Mouse (Mus musculus) layer of hippocampus, adult 8-10 months (tissue): ENCODE results near the gene Vmn1r74. TPM values are rescaled to one million over a fixed set of nuclear protein-coding genes. Genes with fewer than 3 reads are reported as not detected.
"Not testable (repeated sequence)": the region's sequence is repeated elsewhere in the genome, so short reads cannot be mapped to it uniquely, and the experiment has no call there.

Source experiments
- DNase-seq, 2 experiments: peaks; one replicate each; pipeline ENCODE4 v3.0.0; 2022; ENCODE audit warnings: low spot score in 2 of 2
- total RNA-seq, 4 experiments: library from RNA; stranded (reverse); gene quantifications; 2 replicates each; pipeline ENCODE4 v1.2.4; 2022

Vmn1r74 gene
- total RNA-seq: not detected

DNA sequence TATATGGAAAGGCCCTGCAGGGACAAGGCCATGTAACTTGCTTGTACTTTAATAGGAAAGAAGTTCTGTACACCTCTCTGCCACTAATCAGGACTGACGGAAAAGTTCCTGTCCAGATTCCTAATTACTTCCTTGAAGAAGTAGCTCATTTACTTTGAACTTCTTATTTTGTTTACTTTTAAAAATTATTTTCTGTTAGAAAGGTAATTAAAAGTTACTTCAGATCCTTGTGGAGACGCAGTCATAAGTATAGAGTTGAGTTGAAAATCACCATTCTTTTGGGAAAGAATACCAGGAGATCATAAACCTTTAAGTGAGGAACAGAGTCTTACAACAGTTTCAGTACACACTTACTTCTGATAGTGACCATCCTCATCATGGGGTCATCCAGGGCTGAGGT is at the start of gene Vmn1r74:
Vmn1r74 (plus strand) TSS at position 301 of the 400 bp plus-strand sequence.
- no peak for DNase-seq

DNA sequence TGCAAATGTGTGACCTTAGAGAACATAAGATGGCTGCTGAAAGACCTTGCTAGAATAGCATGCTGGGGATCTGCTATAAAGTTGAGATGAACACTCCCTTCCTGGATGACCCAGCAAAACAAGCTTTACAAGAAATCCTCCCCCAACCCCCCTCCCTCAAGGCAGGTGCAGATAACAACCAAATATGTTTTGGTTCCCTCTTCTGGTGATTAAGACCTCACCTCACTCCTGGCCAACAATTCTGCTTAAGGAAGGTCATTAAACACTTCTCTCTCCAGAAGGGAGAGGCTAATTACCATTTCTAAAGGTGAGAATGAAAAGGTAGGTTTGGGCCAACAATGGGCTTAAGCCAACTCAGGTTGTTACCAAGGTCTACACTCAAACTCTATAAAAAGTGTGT is 20.0 kb upstream of the Vmn1r74 start:
- DNase-seq: no peak

DNA sequence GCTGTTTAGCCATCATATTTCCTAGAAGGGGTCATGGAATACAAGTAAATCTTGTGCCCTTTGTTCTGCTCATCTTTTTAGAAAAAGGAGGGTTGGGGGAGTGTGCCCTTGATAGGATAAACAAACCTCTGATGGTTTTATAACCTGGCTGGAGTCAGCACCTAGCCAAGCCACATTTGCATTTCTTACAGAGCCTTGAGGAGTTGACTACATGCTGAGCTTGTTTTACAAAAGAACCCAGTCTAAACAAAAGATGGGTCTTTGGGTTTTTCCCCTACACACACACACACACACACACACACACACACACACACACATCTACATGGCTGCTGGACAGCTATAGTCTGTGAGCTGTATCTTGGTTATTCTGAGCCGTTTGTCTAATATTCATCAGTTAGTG is 11.6 kb upstream of the Vmn1r74 start:
- no peak for DNase-seq

DNA sequence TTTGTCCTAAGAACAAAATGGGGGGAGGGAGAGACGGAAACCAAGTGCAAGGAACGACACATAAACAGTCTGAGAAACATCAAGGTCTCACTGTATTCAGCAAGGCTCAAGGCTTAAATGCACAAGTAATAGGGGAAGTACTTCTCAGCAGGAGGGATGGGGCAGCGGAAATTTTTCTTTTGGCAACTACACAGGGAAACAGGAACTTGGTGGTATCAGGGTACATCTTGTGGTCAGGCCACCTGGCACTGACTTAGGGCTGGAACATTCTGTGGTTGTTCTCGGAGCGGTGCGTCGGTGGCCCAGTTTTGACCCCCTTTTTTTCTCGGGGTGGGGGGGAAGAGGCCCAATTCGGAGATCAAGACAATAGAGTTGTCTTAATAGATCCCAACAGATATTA is 10.5 kb upstream of the Vmn1r74 start:
- not testable (repeated sequence) for DNase-seq

DNA sequence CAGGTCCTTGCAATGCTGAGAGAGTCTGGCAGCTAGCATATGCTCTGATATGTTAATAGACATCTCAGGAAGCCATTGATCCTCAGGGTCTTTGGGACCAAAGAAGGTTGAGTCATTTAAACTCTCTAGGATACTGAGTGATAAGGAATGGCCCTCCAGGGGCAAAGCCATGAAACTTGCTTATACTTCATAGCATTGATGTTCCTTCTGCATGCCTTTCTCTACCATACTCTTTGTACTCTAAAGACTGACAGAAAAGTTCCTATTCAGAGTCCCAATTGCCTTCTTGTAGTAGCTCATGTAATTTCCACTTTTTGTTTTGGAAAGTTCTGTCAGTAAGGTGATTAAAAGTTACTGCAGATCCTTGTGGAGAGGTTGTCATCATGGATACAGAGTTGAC is 40.5 kb downstream of the Vmn1r74 start, which contains the start of gene Vmn1r75:
Vmn1r75 (plus strand) TSS at position 301 of the 400 bp plus-strand sequence.
- no peak for DNase-seq

Other genes starting within 250 kb of the Vmn1r74 start
- not detected for gene Zscan4-ps3, start 224.7 kb upstream of the Vmn1r74 start, total RNA-seq
- not detected for gene Vmn1r72, start 153.8 kb upstream of the Vmn1r74 start, total RNA-seq
- gene Vmn1r73, start 103.7 kb upstream of the Vmn1r74 start, total RNA-seq: not detected
- gene Vmn1r75, start 40.6 kb downstream of the Vmn1r74 start, total RNA-seq: not detected
- gene Vmn1r76, start 104.2 kb downstream of the Vmn1r74 start, total RNA-seq: not detected
- not detected for gene Vmn1r77, start 202.8 kb downstream of the Vmn1r74 start, total RNA-seq